Mouse (Mus musculus): ENCODE data around the gene Cry2.

The Cry2 gene

GRCm38 (mm10) chr2:92365568-92365967 lies 68.3 kb downstream of the Cry2 start:
- no peak for DNase-seq

GRCm38 (mm10) chr2:92364086-92364485 lies 69.8 kb downstream of the Cry2 start:
- DNase-seq: no peak

GRCm38 (mm10) chr2:92362571-92363228 lies 71.1 kb downstream of the Cry2 start:
- no peak for DNase-seq

- DNase-seq: no peak
Observed at GRCm38 (mm10) chr2:92361795-92362194, 72.0 kb downstream of the Cry2 start.

GRCm38 (mm10) chr2:92360893-92361292 lies 73.0 kb downstream of the Cry2 start:
- DNase-seq: no peak

- DNase-seq: no peak
Observed at GRCm38 (mm10) chr2:92360186-92360823, 73.5 kb downstream of the Cry2 start.

GRCm38 (mm10) chr2:92359301-92359700 lies 74.5 kb downstream of the Cry2 start:
- DNase-seq: peak; percentile 84

GRCm38 (mm10) chr2:92354224-92354623 lies 79.6 kb downstream of the Cry2 start:
- peak; percentile 56 for DNase-seq
